Mouse (Mus musculus): ENCODE measurements around the gene Pde4dip.

The Pde4dip gene

DNA sequence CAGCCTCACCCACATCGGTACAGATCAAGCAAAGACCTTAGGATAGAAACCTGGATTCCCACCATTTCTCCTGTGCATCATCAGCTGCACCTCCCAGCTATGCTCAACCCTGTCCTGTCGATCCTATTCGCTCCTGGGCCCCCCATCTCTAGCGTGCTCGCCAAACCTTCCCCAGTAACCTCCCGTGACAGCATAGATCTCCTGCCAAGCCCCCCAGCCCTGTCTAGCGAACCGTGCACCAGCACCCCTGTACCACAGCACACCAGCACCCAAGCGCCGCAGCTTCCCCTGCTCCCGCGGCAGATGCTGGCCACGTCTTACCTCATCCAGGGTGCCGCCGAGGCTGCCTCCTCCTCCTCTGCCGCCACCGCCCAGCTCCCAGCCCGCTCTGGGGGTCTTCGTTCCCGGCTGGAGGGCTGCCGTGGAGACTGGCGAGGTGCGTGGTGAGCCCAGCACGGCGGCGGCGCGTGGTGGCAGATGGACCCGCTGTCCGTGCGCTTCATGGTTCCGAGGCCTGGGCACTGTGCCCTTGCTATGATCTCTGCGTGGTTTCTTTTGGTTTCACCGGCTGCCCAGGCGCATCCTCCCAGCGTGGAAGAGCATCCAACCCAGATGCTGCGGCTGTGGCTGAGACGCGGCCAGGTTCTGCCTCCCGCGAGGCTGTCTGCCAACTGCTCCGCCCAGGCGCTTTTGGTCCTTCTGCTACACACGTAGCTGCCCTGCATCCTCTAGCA, at the start of gene Pde4dip:
Gene Pde4dip (minus strand): TSS at position 540 of the 734 bp plus-strand sequence.
- no peak for DNase-seq (ENCODE audit: low read depth, low spot score)

DNA sequence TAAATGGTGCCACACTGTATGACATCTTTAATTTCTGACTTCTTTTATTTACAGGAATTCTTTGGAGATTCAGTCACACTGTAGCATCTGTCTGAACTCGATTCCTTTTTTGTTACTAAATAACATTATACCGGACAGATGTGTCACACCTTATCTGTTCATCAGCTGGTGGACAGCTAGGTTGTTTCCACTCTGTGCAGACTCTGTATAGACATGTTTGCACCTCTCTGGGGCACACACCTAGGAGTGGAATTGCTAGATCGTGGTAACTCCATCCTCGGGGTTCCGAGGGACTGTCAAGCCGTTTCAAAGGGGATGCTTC, 49.4 kb upstream of the Pde4dip start:
- no peak for DNase-seq (ENCODE audit: low read depth, low spot score)

DNA sequence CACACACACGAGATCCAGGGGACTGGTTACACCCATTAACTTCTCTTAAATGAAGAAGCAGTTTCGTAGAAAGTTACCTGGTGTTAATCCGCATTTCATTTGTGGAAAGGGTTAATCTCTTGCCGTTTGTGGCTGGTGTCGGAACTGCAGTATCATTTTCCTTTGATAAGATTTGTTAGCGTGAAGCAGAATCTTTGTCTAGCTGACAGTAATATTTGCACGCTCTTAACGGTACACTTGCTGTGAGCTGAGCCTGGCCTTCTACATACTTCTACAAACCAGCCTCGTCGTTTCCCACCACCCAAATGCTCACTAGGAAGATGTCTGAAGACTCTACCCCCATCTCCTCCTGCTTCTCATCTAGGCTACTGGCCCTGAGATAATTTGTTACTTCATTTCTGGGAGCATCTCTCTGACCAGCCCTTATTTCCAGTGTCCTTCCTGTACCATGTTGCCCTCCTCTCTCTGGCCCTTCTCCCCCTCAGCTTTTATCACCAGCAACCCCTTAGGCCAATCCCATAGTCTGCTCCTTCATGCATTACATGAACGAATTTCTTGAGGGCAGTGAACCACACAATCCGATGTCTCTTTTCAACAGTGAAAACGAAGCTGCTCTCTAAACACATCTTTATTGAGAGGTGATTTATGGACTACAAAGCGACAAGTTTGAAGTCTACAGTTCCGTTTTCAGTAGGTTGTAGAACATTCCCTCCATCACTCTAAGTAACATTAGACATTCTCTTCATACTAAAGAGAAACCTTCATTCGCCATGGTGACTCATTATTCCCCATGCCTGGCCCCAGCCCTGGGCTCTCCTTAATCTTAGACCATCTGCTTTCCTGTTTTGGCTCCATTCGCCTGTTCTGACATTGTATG, 48.8 kb upstream of the Pde4dip start:
- no peak for DNase-seq (ENCODE audit: low read depth, low spot score)

DNA sequence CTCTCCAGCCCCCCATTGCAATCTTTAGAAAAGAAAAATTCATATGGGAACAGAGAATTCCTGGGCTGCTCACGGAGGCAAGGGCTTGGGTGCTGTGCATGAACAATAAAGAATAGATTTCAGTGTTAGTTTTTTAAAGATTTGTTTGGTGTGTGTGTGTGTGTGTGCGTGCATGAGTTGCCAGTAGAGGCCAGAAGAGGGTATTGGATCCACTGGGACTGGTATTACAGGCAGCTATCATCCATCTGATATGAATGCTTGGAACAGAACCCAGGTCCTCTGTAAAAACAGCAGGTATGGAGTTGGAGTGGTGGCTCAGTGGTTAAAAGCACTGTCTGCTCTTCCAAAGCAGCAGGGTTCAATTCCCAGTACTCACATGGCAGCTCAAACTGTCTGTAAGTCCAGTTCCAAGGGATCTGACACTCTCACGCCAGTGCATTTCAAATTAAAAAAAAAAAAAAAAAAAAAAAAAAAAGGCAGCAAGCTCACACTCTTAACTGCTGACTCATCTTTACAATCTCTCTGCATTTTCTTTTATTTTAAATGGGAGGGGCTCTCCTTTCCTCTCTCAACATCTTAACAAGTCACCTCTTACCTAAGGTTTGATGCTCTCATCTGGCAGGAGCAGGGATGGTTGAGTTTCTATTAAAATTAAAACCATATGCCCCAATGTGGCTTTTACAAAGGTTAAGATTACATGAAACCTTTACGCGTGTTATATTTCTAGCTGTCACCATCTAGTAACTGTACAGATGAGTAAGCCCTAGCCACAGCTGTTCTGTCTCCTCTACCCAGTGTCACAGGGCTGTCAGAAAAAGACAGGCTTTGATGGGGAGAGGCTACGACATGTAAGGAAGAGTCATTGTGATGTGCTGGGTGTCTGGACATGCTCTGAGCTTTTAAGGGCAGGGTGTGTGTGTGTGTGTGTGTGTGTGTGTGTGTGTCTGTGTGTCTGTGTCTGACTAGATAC, 46.1 kb upstream of the Pde4dip start:
- DNase-seq (ENCODE audit: low read depth, low spot score): no peak

DNA sequence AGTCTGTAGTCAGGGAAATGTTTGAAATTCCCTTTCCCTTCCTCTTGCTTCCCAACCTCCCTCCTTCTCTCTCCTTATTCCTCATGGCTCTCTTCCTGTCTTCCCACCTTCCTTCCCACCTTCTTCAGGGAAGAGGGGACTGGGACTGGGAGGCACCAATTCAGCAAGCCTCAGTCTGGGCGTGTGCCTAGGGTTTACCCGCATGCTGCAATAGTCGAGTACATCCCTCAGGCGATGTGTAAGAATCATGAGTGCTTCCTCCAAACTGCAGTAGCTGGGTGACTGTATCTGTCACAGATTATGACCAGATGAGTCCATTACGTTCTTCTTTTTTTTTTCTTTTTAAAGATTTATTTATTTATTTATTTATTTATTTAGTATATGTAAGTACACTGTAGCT, 45.3 kb upstream of the Pde4dip start:
- no peak for DNase-seq (ENCODE audit: low read depth, low spot score)

DNA sequence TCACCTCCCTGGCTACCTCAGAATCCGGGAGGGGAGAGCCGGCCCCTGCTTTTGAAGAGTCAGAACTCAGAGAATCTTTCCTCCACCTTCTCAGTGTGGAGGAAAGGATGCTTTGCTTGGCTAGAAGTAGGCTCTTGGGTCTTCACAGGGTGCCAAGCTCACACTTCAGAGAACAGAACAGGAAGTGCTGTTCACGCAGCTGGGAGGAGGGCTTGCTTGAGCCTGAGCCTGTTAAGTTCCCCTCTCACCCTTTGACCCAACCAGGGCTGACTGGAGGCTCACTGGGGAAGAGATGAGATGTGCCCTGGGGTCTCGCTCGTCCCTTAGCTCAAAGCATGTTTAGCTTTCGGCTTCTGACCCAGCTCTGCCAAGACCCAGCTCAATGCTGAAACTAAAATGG, 44.7 kb upstream of the Pde4dip start:
- no peak for DNase-seq (ENCODE audit: low read depth, low spot score)

DNA sequence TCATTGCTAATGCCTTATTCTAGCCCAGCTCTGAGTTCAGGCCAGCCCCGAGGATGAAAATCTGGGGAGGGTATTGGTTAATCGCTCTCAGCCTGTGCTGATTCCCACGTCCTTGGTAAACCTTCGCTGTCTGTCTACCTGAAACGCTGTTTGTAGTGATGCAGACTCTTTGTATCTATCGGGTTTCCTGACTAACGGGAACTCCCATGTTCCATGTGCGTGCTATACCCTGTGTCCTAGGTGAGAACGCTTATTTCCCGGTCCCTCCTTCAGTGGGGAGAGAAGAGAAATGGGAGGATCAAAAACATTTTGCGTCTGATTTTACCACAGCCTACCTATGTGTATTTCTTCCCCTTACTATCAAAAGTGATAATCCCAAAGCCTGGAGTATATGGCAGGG, 44.3 kb upstream of the Pde4dip start:
- no peak for DNase-seq (ENCODE audit: low read depth, low spot score)

DNA sequence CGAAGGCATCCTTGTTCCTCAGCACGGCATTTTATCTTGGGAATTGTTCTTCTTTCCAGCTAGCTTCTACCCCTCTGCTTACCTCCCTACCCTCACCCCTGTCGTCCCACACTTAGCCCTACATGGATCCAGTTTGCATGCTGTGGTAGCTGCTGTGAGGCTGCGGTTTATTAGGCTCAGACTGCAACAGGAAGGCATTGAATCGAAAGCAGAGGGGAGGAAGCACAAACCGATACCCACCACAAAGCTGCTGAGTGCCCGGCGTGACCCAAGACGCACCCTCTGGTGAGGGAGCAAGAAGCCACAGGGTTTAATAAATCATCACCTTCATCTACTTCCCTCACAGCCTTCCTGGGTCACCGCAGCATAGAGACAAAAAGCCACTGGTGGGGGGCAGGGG, 43.6 kb upstream of the Pde4dip start:
- DNase-seq (ENCODE audit: low read depth, low spot score): no peak

DNA sequence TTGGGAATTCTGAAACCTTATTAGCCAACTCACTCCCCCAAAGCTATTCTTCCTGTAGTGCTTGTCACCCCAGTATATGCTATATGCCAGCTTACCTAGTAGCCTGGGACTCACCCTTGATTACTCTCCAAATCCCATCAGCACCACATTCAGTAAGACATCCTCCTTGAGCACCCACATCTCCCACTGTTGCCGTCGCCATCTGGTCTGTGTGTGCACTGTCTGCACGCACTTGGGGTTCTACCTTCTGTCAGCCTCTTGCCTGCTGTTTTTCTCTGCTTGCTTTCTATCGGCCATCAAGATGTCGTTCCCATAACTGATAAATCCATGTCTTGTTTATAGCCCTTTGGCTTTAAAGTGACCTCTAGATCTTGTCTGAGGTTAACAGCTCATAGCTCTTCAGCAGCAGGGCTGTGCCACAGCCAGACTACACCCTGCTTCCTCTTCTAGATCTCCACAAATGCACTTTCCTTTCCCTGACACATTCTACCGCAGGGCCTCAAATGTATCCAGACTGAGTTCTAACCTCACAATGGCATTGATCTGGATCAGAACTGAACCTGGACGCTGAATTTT, 42.9 kb upstream of the Pde4dip start:
- no peak for DNase-seq (ENCODE audit: low read depth, low spot score)

DNA sequence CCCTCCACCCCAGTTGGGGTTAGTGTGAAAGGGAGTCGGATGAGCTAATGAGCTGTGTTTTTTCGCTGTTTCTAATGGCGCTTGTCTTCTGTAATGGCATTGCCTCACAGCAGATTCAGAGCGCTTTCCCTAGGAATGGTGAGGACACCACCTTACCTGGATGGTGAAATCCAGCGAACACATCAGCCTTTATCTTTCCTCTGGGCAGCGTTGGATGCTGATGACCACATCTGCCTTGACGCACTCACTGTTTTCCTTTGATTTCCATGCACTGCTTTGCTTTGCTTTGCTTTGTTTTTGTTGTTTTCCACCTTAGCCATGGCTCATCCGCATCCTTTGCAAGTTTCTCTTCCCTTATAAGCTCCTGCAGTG, 42.3 kb upstream of the Pde4dip start:
- DNase-seq (ENCODE audit: low read depth, low spot score): no peak

DNA sequence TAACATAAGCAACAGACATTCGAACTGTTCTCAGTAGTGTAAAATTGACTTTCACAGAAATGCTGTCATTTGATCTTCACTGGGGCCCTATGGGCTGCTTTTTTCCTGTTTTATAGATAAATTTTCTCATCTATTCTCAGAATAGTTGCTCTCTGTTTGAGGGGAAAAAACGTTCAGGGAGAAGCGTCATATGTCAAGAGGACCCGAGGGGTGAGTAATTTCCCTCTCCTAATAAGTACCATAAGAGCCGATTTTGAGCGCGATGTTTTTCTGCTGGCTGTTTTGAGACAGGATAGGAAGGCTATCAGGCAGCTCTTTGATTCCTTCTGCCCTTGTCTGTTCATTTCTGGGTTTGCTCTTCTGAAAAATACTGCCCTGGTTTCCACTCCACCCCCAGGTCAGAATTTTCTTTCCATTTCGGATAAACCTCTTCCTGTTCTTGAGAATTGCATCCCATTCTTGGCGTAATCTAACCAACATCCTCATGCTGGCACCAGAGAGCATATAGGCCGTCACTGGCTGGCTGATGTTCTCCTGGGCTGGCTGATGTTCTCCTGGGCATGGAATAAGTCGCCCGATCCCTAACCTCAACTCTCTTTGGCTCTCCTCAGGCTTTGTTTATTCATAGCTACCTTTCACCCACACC, 41.8 kb upstream of the Pde4dip start:
- no peak for DNase-seq (ENCODE audit: low read depth, low spot score)

DNA sequence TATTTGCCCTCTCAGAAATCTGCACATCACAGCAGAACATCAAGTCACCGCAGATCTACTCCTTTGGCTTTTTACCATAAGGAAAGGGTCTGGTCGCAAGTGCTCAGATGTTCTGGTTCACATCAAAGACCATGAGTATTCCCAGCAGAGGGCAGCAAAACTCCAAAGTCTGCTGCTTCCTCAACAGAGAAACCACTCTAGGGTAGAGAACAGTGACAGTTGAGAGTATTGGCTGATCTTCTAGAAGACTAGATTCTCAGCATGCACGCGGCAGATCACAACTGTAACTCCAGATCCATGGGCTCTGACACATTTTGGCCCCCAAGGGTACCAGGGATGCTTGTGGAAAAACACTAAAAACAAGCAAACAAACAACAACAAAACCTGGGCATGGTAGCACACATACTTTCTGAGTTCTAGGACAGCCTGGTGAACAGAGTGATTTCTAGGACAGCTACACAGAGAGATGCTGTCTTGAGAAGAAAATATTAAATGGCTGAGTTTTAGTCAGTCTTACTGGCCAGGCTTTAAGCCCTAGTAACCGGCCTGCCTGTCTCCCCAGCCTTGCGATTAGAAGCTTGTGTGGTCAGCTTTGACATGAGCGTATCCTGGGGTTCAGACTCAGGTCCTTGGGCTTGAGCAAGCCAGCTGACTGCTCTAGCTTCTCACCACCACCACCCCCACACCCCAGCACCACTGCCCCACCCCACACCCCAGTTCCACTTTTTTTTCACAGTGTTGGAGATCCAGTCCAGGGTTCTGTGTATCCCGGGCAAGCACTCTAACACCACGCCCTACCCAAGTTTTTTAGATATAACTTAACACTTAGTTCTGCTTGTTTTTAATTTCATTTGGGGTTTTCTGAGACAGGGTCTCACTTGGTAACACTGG, 40.7 kb upstream of the Pde4dip start:
- peak; percentile 76 for DNase-seq (ENCODE audit: low read depth, low spot score)

DNA sequence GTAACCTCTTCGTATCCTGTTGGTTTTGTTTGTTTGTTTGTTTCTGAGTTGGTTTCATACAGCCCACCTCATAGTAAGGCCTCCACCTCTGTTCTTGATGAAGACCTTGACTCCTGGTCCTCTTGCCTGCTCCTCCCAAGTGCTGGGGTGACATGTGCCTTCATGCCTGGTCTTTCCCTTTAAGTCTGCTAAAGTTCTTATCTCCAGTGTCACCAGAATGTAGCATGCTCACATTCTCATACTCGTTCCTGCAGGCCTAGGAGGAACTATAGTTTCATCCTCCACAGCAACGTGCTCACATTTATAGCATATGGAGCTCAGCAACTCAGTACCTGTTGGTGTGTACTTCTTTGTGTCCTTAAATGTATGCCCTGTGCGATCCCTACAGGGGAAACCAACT, 38.8 kb upstream of the Pde4dip start:
- DNase-seq (ENCODE audit: low read depth, low spot score): no peak

DNA sequence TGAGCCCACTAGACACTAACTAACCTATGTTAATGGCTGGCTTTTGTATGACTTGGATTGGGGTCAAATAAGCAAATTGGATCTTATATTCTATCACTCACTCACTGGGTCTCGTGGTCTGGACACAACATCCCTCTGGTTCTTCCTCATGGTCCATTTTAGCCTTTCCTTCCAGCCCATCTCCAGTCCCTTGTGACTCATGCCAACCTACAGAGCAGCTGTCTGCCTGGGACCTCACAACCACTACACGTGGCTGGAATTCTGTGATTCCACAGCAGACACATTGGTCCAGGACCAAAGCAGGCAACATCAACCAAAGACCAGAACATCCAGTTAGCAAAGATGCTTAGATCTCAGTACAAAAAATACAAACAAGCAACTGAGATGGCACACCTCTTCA, 36.7 kb upstream of the Pde4dip start:
- no peak for DNase-seq (ENCODE audit: low read depth, low spot score)

DNA sequence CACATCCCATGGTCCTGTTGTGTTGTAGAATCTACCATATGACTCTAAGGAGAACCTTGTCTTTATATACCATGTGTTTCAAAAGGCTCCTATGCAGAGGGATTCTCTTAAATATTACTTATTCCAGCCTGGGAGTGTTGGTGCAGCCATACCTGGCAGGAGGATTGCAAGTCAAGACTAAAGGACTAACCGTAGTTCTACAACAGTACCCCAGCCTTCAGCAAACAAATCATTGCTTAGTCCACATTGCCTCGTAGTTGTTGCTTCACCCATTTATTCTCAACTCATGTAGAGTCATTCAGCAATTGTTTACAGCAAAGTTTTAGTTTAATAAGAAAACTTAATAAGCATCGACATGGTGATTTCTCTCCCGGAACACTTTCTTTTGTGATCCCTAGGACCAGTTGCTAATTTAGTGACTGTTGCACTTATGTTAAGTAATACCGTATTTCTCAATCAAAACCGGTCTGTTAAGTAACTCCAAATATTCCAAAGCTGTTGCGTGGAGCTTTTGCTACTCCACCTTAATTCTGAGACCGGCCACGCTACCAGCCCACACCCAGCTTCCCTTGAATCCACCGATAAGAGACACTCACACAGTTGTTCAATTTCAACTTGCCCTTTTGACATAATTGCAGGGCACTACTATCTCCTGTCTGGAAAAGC, 30.5 kb upstream of the Pde4dip start:
- no peak for DNase-seq (ENCODE audit: low read depth, low spot score)

DNA sequence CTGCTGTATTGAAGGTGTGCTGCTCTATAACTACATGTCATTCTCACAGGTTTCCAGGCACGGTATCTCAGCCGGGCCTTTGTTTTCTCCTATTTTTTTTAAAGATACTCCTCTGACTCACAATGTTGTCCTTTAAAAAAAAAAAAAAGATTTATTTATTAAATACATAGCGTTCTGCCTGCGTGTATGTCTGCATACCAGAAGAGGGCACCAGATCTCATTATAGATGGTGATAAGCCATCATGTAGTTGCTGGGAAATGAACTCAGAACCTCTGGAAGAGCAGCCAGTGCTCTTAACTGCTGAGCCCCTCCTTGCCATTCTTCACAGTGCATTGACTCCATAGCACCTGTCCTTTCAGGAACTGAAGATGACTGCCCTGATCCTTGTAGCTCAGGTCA, 26.6 kb upstream of the Pde4dip start:
- DNase-seq (ENCODE audit: low read depth, low spot score): no peak

DNA sequence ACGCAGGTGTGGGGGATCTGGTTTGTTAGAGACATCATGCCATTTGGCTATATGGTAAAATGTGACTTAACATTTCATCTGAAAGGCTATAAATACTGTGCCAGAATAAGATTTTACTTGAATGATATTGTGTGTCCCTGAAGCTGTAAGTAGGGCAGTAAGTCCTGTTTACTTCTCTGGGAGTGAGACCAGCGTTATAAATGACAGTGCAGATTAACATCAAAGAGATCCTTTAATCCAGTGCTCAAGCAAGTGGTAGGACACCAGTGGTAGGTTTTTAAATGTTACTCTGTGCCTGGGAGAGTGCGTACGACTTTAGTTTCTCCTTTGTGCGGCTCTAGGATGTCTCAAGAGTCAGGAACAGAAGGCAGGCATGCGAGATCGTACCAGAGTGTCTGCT, 22.6 kb upstream of the Pde4dip start:
- DNase-seq (ENCODE audit: low read depth, low spot score): no peak

DNA sequence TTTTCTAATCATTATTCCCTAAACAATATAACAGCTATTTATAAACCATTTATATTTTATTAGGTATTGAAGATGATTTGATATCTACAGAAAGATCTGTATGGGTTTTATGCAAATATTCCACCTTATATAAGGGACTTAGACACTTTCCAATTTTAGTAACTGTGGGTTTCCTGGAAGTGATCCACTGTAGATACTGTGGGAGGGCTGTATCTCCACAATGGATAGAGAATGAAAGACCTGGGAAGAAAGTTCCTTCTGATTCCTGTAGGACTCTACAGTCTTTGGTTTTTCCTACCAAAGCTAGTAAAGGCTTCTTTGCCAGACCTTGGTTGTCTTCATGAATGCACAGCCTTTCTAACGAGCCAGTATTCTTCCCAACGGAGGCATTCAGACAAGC, 21.2 kb upstream of the Pde4dip start:
- DNase-seq (ENCODE audit: low read depth, low spot score): no peak

DNA sequence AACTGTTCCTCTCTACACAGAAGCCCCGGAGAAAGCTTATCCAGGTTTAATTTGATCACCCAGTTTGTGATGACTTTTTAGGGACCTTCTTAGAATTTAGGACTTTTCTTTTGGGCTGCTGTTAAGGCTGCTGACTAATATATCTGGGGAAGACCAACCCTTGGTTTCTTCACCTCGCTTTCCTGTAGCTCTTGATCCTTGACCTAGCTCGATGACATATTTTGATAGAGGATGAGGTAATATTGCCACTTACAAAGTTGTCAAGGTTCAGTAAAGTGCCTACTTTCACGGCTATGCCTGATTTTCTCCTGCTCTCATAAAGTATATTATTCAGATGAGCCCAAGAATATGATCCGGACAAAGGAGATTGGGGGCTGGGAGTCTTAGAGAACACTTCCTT, 13.1 kb upstream of the Pde4dip start:
- DNase-seq (ENCODE audit: low read depth, low spot score): no peak
